Comparison of ENCODE assay signal across 10 mouse cellular contexts in the genomic region with DNA sequence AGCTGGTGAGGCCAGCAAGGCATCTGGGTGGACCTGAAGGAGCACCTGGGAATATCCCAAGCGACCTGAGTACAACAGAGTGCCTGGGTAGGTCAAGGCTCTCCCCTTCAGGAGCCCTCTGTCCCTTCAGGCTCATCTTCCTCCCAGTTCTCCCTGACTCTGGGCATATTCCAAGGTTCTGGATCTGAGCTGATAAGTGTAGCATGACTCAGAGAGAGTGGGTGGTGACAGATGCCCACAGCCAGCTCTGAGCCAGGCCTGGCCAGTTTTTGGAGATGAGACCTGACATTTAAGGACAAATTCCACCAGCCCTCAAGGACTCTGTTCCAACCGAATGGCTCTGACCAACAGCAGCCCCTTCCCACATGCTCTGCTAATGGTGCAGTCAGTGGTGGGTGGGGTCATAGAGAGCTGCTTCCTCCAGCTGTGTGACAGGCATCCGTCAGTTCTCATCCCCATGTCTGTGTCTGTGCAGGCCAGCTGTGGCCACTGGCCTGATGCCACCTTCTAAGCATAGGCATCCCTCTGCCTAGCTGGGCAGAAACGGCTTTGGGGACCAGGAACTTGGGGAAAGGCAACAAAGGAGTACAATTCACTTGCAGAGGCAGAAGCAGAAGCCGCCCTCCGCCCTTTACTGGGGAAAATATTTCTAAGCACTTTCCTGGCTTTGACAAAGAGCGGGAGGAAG. TPM values are rescaled to one million over a fixed set of nuclear protein-coding genes. Genes with fewer than 3 reads are reported as not detected.
DNase-seq lines count a peak whose midpoint lies in the region; ATAC-seq and TF ChIP-seq lines count a peak whose summit lies in the region.
"Had no signal": no experiment of that assay in that cellular context is flagged by ENCODE, and none has a peak within 500 bp of the region (broad histone marks: within the 10 kb centered on the region; RNA-seq: fewer than 3 reads in every experiment).

No protein-coding gene starts in this region.

- H3K79me2 ChIP-seq in liver, adult 2 months (ENCODE audit: control insufficient read depth, insufficient read depth, low read length), result peaks cover 50% of the 10 kb centered on the region

- no peak for TF ChIP-seq CTCF in liver, adult 2 months (IDR thresholded peaks at IDR 0.05; ENCODE audit: low read depth, low read length)

- no peak overlapping the region for H3K4me3 ChIP-seq in liver, adult 2 months (ENCODE audit: insufficient read depth, low read depth, low read length)
- H3K4me3 ChIP-seq in liver, embryonic 12.5 days, result no peak overlapping the region
- no peak overlapping the region for H3K4me3 ChIP-seq in midbrain, embryonic 15.5 days

- no peaks in the 10 kb centered on the region for H3K36me3 ChIP-seq in liver, adult 2 months (ENCODE audit: control insufficient read depth, insufficient read depth, low read length)
- no peaks in the 10 kb centered on the region for H3K36me3 ChIP-seq in liver, embryonic 12.5 days
- H3K36me3 ChIP-seq in midbrain, embryonic 15.5 days (replicated peaks), result no peaks in the 10 kb centered on the region

- no peak for TF ChIP-seq POLR2A in liver, adult 2 months (IDR thresholded peaks at IDR 0.05; ENCODE audit: extremely low read depth, insufficient read depth, low read length)

- no peaks in the 10 kb centered on the region for H3K27me3 ChIP-seq in liver, adult 2 months (ENCODE audit: control insufficient read depth, insufficient read depth, low read length)
- H3K27me3 ChIP-seq in liver, embryonic 12.5 days (replicated peaks), result peaks cover 16% of the 10 kb centered on the region
- no peaks in the 10 kb centered on the region for H3K27me3 ChIP-seq in midbrain, embryonic 15.5 days (replicated peaks)

- no peaks in the 10 kb centered on the region for H3K9me3 ChIP-seq in liver, embryonic 12.5 days (replicated peaks)
- no peaks in the 10 kb centered on the region for H3K9me3 ChIP-seq in midbrain, embryonic 15.5 days

- no peak overlapping the region for H3K9ac ChIP-seq in liver, adult 2 months (ENCODE audit: low read depth, low read length)
- H3K9ac ChIP-seq in liver, embryonic 12.5 days, result no peak overlapping the region
- H3K9ac ChIP-seq in midbrain, embryonic 15.5 days, result no peak overlapping the region

- H3K4me1 ChIP-seq in liver, adult 2 months (ENCODE audit: control insufficient read depth, insufficient read depth, low read length), result peaks cover 15% of the 10 kb centered on the region
- no peaks in the 10 kb centered on the region for H3K4me1 ChIP-seq in liver, embryonic 12.5 days
- peaks cover 10% of the 10 kb centered on the region for H3K4me1 ChIP-seq in midbrain, embryonic 15.5 days

- H3K27ac ChIP-seq in liver, adult 2 months (replicated peaks; ENCODE audit: insufficient read depth, low read depth, low read length), result no peak overlapping the region
- no peak overlapping the region for H3K27ac ChIP-seq in liver, embryonic 12.5 days
- no peak overlapping the region for H3K27ac ChIP-seq in midbrain, embryonic 15.5 days

- WGBS in liver, adult 2 months, result 67% methylated on average over 7 of the region's 7 CpGs
- 65% methylated on average over 7 of the region's 7 CpGs for whole genome bisulfite sequencing in liver, embryonic 12.5 days (ENCODE audit: insufficient replicate concordance)
- WGBS in midbrain, embryonic 15.5 days, result 80% methylated on average over 7 of the region's 7 CpGs

- no peak for ATAC-seq in liver, embryonic 12.5 days
- no peak for ATAC-seq in midbrain, embryonic 15.5 days (replicated peaks)

- DNase-seq in frontal cortex, adult 2 months (ENCODE audit: extremely low spot score in 1 of 2, low spot score in 1 of 2), result peak; percentile 58 to 79
- DNase-seq in frontal cortex, postnatal 25 days (ENCODE audit: low spot score in 2 of 2), result no peak
- peak; percentile 40 for DNase-seq in liver, adult 2 months (ENCODE audit: extremely low read depth, low read depth, low spot score)
- peak; percentile 76 for DNase-seq in cerebellum, adult 9-11 months
- peak; percentile 66 to 67 for DNase-seq in right cerebral cortex, adult 2 months (ENCODE audit: low spot score in 2 of 2)
- no peak for DNase-seq in c-Kit-positive CD71-positive TER-119-positive erythroid progenitor cells, embryonic 14.5 days (ENCODE audit: low spot score)
- DNase-seq: kidney, adult 11 months; liver had no signal

- H3K4me2 ChIP-seq in liver, embryonic 12.5 days, result no peak overlapping the region
- H3K4me2 ChIP-seq in midbrain, embryonic 15.5 days, result no peak overlapping the region

RNA-seq across cellular contexts. Expression of a gene that starts 46.3 kb away (rescaled TPM):
- 109 and 121 TPM in 2 replicates for polyA plus RNA-seq in frontal cortex, adult 2 months (2012; rRNA removed)
- total RNA-seq in liver, adult 2 months (2014; rRNA removed), result 19.1 and 21.1 TPM in 2 replicates
- 12.4 and 14.8 TPM in 2 replicates for polyA plus RNA-seq in liver, adult 2 months (2012; rRNA removed)
- 7.2 TPM in 2 replicates for polyA plus RNA-seq in liver, embryonic 12.5 days (2016; fragmentation: Nextera tagmentation; extraction: Ambion mirVana)
- polyA plus RNA-seq in midbrain, embryonic 15.5 days (2015; fragmentation: Nextera tagmentation; extraction: Ambion mirVana), result 93.7 and 102 TPM in 2 replicates

Comparison
In these comparisons a context has a peak if more than half of its experiments do, and no peak if none do; other contexts are left out.
1. DNase-seq: peak in frontal cortex, adult 2 months (2 of 2), liver, adult 2 months (single experiment), cerebellum, adult 9-11 months (single experiment) and right cerebral cortex, adult 2 months (2 of 2); none in frontal cortex, postnatal 25 days (0 of 2) and c-Kit-positive CD71-positive TER-119-positive erythroid progenitor cells, embryonic 14.5 days (single experiment).